Mouse (Mus musculus): ENCODE measurements around the gene Zfp827. TPM values are rescaled to one million over a fixed set of nuclear protein-coding genes. Genes with fewer than 3 reads are reported as not detected.

Gene Zfp827
- polyA plus RNA-seq, 1 experiment: not detected

DNA sequence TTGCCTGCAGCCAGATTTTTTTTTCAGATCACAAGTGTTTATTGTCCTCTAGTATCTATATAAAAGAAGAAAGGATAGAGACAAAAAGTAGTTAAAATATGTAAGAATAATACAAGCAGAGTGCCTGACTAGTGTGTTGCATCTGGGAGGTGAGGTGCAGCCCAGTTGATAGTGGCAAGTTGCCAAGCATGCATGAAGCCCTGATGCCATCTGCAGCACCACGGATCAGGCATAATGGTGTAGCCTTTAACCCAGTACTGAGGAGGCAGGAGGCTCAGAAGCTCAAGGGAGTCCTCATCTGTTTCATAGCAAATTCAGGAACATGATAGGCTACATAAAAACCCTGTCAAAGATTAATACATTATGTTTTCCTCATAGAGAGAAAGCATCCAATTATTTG, 136.1 kb downstream of the Zfp827 start:
- no peak for TF ChIP-seq POLR2A (IDR thresholded peaks at IDR 0.05; ENCODE audit: insufficient read depth, low read depth, low read length)
- TF ChIP-seq CTCF (IDR thresholded peaks at IDR 0.05; ENCODE audit: insufficient read depth, low read depth, low read length): no peak
- WGBS: 10% methylated on average over 1 of the region's 1 CpGs
- Histone ChIP-seq H3K4me3 (ENCODE audit: insufficient read depth, low read depth, low read length) (no peak overlapping the region), H3K27ac (ENCODE audit: insufficient read depth, low read depth, low read length) (no peak overlapping the region), H3K4me1 (ENCODE audit: control insufficient read depth, insufficient read depth, low read length) (no peaks in the 10 kb centered on the region)

DNA sequence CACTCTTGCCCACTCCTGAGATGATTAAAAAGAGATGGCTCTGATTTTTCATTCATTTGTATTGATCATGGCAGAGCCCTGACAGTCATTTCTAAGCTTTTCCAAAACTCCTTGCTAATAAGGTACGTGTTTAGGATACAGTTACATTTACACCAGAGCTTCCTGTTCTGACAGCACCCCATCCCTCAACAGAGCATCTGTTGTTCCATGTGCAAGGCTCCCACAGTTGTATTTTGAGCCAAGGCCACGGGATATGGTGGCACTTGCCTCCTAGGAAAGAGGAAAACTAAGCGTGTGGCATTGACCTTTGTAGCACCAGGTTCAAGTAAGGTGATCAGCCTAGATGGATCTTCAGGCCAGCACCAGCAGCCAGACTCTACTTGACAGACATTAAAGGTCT, 137.0 kb downstream of the Zfp827 start:
- TF ChIP-seq POLR2A (IDR thresholded peaks at IDR 0.05; ENCODE audit: insufficient read depth, low read depth, low read length) (no peak), CTCF (IDR thresholded peaks at IDR 0.05; ENCODE audit: insufficient read depth, low read depth, low read length) (no peak)
- no peak overlapping the region for H3K27ac ChIP-seq (ENCODE audit: insufficient read depth, low read depth, low read length)
- no peaks in the 10 kb centered on the region for H3K4me1 ChIP-seq (ENCODE audit: control insufficient read depth, insufficient read depth, low read length)
- 86% methylated on average over 3 of the region's 3 CpGs for WGBS
- H3K4me3 ChIP-seq (ENCODE audit: insufficient read depth, low read depth, low read length): no peak overlapping the region

DNA sequence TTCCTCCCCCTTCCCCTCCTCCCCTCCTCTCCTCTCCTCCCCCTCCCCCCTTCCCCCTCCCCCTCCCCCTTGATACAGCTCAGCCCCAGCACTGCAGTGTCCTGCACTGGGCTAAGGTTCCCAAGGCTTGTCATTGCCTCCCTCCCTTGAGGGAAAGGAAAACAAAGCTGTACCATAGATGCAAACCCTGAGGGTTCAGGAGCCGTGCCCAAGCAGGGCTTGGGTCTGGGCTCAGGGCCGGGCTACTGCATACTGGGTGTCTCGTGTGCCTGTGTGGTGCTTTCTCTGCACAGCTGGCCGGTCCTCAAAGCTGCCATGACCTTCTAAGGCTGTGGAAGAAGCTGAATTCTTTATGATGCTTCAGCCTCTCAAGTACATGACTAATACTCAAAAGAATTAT, 145.4 kb downstream of the Zfp827 start:
- H3K27ac ChIP-seq (ENCODE audit: insufficient read depth, low read depth, low read length): no peak overlapping the region
- 68% methylated on average over 4 of the region's 4 CpGs for WGBS
- H3K4me1 ChIP-seq (ENCODE audit: control insufficient read depth, insufficient read depth, low read length): peaks cover 3% of the 10 kb centered on the region; the same call in 1 of the 2 replicates
- H3K4me3 ChIP-seq (ENCODE audit: insufficient read depth, low read depth, low read length): no peak overlapping the region
- TF ChIP-seq CTCF (IDR thresholded peaks at IDR 0.05; ENCODE audit: insufficient read depth, low read depth, low read length) (no peak), POLR2A (IDR thresholded peaks at IDR 0.05; ENCODE audit: insufficient read depth, low read depth, low read length) (no peak)

DNA sequence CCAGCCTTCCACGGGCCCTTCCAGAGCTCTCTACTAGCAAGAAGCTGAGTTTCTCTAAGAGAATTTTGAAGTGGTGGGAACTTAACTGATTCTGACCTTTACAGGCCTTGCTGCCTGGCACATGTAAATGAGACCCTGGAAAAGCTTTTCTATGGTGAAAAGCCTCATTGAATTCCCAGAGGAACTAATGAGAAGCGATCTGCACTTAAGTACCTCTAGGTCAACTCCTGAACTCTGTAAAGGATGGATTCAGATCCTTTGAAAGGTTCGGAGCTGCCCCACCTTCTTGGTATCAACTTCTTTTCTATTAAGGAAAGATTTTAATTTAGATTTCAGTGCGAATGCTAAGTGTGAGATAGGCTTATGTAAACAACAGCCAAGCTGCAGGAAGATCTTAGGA, 147.8 kb downstream of the Zfp827 start:
- Histone ChIP-seq H3K4me3 (ENCODE audit: insufficient read depth, low read depth, low read length) (no peak overlapping the region), H3K27ac (ENCODE audit: insufficient read depth, low read depth, low read length) (no peak overlapping the region), H3K4me1 (ENCODE audit: control insufficient read depth, insufficient read depth, low read length) (peaks cover 3% of the 10 kb centered on the region; the same call in 1 of the 2 replicates)
- WGBS: 50% methylated on average over 4 of the region's 4 CpGs
- TF ChIP-seq POLR2A (IDR thresholded peaks at IDR 0.05; ENCODE audit: insufficient read depth, low read depth, low read length) (no peak), CTCF (IDR thresholded peaks at IDR 0.05; ENCODE audit: insufficient read depth, low read depth, low read length) (no peak)

DNA sequence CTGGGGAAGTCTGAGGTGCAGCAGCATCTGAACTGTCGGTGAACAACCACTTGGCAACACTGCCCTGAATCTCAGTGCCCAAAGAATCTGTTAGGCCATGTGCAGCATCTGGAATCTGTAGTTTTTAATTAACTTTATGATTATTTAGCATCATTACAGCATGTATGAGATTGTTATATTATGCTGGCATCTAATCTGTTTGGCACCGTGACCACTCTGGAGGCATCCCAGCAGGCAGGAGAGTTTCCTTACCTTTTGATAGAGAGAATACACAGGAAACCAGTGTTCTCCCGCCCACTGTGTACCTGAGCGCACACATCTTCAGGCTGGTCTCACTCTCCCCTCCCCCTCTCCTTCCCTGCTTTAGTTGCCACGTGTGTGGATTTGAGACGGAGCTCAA, 151.4 kb downstream of the Zfp827 start:
- no peak for TF ChIP-seq CTCF (IDR thresholded peaks at IDR 0.05; ENCODE audit: insufficient read depth, low read depth, low read length)
- no peak for TF ChIP-seq POLR2A (IDR thresholded peaks at IDR 0.05; ENCODE audit: insufficient read depth, low read depth, low read length)
- Histone ChIP-seq H3K27ac (ENCODE audit: insufficient read depth, low read depth, low read length) (no peak overlapping the region), H3K4me1 (ENCODE audit: control insufficient read depth, insufficient read depth, low read length) (no peaks in the 10 kb centered on the region), H3K4me3 (ENCODE audit: insufficient read depth, low read depth, low read length) (no peak overlapping the region)
- 86% methylated on average over 6 of the region's 6 CpGs for WGBS

DNA sequence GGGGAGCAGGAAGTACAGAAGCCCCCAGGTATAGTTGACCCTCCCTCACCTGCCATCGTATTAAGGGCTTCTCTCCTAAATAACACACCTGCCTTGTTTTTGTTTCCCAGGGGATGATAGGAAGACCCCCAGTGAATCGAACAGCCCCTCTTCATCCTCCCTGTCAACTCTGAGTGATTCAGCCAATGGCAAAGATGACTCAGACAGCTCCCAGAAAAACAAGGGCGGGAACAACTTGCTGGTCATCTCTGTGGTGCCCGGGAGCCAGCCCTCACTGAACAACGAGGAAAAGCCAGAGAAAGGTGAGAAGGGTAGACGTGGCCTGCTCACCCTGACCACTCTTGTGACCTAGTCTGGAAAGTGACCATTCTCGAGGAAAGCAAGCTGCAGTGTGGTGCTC, 157.3 kb downstream of the Zfp827 start:
- WGBS: 89% methylated on average over 7 of the region's 7 CpGs
- no peak for TF ChIP-seq POLR2A (IDR thresholded peaks at IDR 0.05; ENCODE audit: insufficient read depth, low read depth, low read length)
- TF ChIP-seq CTCF (IDR thresholded peaks at IDR 0.05; ENCODE audit: insufficient read depth, low read depth, low read length): no peak
- Histone ChIP-seq H3K4me1 (ENCODE audit: control insufficient read depth, insufficient read depth, low read length) (no peaks in the 10 kb centered on the region), H3K4me3 (ENCODE audit: insufficient read depth, low read depth, low read length) (no peak overlapping the region), H3K27ac (ENCODE audit: insufficient read depth, low read depth, low read length) (no peak overlapping the region)

DNA sequence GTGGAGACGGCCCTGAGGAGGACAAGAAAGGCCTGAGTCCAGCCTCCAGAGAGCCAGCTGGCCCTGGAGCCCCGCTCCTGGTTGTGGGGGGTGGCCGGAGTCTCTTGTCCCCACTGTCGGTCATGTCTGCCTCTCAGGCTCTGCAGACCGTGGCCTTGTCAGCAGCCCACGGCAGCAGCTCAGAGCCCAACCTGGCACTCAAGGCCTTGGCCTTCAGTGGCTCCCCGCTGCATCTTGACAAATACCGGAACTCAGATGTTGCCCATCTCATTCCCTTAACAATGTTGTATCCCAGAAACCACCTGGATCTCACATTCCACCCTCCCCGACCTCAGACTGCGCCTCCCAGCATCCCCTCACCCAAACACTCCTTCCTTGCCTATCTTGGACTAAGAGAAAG, 161.8 kb downstream of the Zfp827 start:
- Histone ChIP-seq H3K27ac (ENCODE audit: insufficient read depth, low read depth, low read length) (no peak overlapping the region), H3K4me1 (ENCODE audit: control insufficient read depth, insufficient read depth, low read length) (no peaks in the 10 kb centered on the region), H3K4me3 (ENCODE audit: insufficient read depth, low read depth, low read length) (no peak overlapping the region)
- WGBS: 93% methylated on average over 10 of the region's 10 CpGs
- TF ChIP-seq CTCF (IDR thresholded peaks at IDR 0.05; ENCODE audit: insufficient read depth, low read depth, low read length) (no peak), POLR2A (IDR thresholded peaks at IDR 0.05; ENCODE audit: insufficient read depth, low read depth, low read length) (no peak)

DNA sequence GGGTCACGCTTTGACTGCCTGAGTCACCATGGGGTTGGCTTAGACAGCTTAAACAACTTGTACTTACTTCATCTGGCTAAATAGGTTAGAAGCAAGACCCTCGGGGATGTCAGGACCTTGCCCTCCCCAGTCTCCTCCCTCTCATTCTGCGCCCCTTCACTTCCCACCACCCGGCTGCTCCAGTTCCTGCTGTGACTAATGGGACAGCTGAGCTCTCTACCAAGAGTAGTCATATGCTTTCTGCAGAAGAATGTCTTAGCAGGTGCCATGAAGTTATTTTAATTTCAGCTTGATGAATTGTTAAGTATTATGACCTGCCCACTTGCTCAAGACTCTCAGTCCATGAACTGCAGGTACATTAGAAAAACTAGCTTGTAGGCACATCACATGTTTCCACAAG, 168.2 kb downstream of the Zfp827 start:
- Histone ChIP-seq H3K27ac (ENCODE audit: insufficient read depth, low read depth, low read length) (no peak overlapping the region), H3K4me3 (ENCODE audit: insufficient read depth, low read depth, low read length) (no peak overlapping the region), H3K4me1 (ENCODE audit: control insufficient read depth, insufficient read depth, low read length) (no peaks in the 10 kb centered on the region)
- no peak for TF ChIP-seq POLR2A (IDR thresholded peaks at IDR 0.05; ENCODE audit: insufficient read depth, low read depth, low read length)
- no peak for TF ChIP-seq CTCF (IDR thresholded peaks at IDR 0.05; ENCODE audit: insufficient read depth, low read depth, low read length)
- 80% methylated on average over 4 of the region's 4 CpGs for WGBS

DNA sequence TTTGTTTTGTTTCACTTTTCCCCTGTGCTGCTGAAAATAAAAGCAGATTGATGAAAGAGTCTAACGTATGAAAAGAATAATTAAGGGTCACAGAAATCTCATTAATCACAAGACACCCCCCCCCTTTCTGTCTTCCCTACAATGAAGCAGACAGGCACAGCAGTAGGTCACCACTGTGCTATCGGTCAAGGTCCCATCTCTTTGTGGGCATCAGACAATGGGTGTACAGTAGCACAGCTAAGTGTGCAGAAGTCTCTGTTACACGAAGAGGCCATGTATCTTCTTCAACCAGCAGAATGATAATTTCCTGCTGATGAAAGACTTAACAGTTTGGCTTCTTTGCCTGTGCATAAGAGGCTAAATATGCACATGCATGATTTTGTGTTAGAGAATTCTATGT, 170.4 kb downstream of the Zfp827 start:
- Histone ChIP-seq H3K4me1 (ENCODE audit: control insufficient read depth, insufficient read depth, low read length) (no peaks in the 10 kb centered on the region), H3K4me3 (ENCODE audit: insufficient read depth, low read depth, low read length) (no peak overlapping the region), H3K27ac (ENCODE audit: insufficient read depth, low read depth, low read length) (no peak overlapping the region)
- TF ChIP-seq CTCF (IDR thresholded peaks at IDR 0.05; ENCODE audit: insufficient read depth, low read depth, low read length) (no peak), POLR2A (IDR thresholded peaks at IDR 0.05; ENCODE audit: insufficient read depth, low read depth, low read length) (no peak)
- 63% methylated on average over 3 of the region's 3 CpGs for WGBS
